Mouse (Mus musculus) kidney, adult 9 months (tissue): ENCODE results near the gene Uncx.

Experiments
- DNase-seq: peaks from one replicate; pipeline ENCODE4 v3.0.0; 2022

Gene Uncx

DNA sequence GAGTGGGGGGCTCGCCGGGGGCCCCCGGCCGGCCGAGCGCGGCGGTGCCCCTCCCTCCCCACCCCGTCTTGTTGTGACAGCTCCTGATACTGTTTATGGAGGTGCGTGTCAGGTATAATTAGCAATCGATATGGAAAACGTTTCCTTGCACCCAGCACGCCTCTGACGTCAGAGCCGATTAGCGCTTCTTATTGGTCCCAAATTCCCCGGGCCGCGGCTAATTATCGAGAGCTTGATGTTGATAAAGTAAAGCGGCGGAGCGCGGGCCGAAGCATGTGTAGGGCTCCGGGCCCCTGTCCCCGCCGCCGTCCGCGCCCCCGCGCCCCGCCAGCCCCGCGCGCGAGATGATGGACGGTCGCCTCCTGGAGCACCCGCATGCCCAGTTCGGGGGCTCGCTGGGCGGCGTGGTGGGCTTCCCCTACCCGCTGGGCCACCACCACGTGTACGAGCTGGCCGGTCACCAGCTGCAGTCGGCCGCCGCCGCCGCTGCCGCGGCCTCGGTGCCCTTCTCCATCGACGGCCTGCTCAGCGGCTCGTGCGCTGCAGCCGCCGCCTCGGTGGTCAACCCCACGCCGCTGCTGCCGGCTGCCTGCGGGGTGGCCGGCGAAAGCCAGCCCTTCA lies 466 bp downstream of the Uncx start:
- no peak for DNase-seq

DNA sequence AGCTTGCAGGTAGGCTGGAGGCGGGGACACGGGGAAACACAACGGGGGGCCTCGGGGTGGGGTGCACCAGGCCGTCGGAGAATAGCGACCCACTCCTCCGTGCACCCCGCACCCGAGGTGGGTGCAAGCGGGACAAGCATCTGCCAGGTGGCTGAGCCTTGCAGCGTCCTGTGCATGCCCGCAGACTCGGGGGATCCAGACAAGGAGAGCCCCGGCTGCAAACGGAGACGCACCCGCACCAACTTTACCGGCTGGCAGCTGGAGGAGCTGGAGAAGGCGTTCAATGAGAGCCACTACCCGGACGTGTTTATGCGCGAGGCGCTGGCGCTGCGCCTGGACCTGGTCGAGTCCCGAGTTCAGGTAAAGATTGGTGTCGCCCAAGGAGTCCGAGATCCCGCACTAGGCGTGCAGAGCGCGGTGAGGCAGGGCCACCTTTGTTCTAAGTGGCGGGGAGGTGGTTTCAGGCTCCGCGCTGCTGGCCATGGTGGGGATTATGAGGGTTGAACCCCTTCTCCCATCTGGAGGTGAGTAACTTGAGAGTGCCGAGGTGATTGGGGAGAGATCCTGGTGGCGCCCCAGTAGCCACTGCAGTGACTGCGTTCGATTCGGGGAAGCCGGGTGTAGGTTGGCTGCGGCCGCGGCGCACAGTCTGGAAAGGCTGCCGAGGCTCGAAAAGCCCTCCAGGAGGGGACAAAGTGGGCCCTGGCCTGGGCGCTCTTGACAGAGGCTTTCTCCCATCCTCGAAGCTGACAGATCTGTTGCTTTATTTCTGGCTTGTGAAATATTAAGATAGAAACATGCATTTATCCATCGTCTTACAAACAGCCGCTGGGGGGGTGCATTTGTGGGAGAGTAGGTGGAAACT lies 1.2 kb downstream of the Uncx start:
- no peak for DNase-seq

DNA sequence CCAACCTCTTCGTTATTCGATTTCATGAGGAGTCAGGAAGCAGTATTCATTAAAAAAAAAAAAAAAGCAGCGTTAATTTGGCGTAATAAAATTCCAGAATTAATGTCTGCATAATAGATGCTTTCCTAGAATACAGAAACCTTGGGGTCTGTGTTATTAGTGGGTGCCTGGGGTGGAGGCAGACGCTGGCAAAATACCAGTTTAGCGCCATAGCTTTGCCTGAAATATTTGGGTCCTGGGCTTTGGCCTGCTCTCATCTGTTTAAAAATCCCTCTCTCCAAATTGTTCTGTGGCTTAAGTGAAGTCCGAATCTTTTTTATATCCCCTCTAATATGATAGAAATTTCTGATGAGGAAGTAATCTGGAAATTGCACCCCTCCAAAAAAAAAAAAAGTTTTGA lies 1.9 kb downstream of the Uncx start:
- no peak for DNase-seq

DNA sequence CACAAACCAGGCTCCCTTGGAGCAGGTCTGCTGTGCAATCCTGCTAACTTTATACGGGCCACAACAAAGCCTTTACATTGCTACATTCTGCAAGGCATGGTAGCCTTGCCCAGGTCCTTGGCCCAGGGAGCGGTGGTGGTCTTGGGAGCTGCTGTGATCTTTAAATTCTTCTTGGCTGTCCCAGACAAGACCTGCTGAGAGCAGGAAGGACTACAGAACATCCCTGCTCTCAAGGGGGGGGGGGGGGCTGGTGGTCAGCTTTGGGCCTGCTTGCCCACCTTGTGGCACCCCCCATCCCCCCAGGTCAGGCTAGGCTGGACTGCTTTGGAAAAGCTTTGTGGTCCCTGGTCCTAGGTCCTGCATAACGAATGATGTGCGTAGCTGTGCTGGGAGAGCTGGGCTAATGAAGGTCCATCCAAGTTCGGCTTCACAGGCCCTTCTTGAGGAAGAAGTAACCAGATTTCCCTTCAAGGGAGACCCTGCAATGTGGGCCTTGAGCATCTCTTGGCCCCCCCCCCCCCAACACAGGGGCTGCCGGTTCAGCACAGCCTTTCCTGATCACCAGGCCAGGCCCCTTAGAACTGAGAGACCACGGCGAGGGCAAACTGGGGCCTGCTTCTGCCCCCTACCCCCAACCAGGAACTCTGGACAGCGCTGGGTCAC lies 2.5 kb downstream of the Uncx start:
- DNase-seq, result no peak

DNA sequence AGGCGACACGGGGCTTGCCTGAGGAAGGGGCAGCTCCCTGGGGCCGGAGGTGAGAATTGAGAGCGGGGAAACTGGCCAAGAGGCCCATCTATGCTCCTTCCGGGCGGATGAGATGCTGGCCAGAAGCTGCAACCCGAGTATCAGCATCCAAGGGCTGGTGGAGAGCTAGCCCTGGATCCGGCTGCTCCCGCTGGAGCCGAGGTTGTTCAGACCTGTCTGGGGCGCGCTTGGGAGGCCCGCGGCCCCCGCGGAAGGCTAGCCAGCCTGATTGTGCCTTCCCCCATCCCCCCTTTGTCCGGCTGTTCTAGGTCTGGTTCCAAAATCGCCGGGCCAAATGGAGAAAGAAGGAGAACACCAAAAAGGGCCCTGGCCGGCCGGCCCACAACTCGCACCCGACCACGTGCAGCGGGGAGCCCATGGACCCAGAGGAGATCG lies 3.1 kb downstream of the Uncx start:
- no peak for DNase-seq

DNA sequence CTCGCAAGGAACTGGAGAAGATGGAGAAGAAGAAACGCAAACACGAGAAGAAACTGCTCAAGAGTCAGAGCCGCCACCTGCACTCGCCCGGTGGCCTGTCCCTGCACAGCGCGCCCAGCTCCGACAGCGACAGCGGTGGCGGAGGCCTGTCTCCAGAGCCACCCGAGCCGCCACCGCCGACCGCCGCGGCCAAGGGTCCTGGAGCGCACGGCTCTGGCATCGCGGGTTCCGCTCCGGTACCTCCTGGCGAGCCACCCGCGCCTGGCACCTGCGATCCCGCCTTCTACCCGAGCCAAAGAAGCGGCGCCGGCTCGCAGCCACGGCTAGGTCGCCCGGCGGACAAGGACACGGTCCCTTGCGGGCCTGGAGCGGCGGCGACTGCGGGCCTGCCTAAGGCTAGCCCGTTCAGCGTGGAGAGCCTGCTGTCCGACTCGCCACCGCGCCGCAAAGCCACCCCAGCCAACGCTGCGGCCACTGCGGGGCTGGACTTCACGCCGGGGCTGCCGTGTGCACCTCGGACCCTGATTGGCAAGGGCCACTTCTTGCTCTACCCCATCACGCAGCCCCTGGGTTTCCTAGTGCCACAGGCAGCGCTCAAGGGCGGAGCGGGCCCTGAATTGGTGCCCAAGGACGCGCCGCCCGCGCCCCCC lies 3.6 kb downstream of the Uncx start:
- no peak for DNase-seq

DNA sequence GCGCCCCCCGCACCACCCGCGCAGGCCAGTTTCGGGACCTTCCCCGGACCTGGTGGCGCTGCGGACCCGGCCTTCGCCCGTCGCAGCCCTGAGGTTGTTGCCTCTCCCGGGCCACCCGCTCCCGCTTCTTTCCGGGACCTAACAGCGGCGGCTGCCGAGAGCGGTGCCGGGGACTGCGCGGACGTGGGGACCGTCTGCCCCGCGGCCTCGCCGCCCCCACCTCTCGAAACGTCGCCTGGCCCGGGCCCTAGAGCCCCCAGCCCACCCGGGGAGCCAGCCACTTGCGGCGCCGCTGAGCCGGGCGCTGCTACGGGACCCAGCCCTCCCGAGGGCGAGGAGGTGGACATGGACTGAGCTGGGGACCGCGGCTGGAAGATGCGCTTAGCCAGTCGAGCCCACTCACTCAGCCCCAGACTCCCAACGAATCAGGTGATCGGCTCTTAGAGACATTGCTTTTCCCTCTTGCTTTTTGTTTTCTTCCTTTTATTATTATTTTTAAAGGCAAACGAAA lies 4.2 kb downstream of the Uncx start:
- no peak for DNase-seq

DNA sequence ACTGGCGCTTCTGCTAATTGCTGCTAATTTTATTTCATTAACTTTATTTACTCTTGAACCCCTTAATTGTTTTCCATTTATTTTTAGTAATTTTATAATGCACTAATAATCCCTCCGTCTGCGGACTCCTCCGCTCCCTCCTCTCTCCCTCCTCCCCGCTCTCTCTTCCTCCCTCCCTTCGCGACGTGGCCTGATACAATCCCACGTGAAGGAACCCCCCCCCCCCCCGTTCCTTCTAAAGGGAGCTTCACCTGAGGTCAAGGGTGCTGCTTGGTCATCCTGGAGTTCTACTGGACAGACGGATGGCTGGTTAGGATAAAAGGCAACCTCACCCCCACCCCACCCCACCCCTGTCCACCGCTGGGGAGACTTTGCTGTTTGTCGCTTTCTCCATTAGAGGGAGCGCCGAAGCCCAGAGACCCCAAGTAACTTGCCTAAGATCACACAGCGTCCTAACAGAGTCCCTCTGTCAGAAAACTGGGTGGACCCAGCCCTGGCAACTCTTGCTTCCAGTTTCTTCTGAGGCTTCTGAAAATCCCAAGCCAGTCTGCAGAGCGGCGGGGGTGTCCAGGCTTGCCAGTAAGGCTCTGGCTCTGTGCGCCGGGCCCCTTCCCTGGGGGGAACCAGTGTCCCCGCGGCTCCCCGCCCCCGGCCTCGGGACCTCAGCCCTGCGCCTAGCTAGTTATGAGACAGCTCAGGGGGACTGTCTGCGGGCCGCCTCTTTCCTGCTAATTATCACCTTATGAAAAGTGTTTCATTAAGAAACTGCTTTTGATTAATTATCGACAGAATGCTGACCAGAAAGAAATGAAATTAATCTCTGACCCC lies 10.4 kb downstream of the Uncx start:
- DNase-seq, result no peak

DNA sequence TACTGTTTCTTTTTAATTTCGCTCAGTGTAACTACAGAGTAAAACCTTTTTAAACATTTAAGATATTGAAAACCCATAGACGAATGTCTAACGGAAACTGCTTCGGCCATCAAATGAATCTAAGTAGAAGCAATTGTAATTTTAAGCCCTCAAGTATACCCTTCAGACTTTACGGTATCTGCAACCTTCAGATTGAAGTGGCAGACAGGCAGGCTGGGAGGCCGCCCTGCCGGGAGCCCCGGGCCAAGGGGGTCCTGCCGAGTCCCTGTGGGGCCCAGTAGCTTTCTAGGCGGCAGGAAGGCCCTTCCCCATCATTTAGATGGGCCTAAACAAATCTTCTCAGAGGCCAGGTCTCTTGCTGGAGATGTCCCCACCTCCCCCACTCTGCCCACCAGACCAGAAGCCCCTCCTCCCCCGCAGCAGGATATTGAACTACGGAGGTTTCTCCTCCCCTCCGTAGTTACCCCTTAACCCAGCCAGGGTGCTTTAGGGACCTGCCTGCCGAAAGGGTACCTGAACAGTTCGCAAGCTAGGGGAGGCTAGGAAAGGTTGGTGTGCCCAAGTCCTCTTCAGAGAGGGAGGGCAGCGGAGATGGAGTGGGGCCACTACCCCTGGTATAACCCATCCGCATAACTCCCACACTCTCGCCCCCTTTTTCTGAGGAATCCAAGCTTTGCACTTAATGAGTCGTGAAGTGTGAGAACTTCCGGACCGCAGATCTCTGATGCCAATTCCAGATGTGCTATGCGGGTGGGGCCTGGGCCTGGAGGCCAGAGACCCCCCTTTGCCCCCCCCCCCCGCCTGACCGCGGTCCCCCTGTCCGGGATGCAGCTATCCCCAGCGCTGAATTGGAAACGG lies 11.4 kb downstream of the Uncx start:
- no peak for DNase-seq

DNA sequence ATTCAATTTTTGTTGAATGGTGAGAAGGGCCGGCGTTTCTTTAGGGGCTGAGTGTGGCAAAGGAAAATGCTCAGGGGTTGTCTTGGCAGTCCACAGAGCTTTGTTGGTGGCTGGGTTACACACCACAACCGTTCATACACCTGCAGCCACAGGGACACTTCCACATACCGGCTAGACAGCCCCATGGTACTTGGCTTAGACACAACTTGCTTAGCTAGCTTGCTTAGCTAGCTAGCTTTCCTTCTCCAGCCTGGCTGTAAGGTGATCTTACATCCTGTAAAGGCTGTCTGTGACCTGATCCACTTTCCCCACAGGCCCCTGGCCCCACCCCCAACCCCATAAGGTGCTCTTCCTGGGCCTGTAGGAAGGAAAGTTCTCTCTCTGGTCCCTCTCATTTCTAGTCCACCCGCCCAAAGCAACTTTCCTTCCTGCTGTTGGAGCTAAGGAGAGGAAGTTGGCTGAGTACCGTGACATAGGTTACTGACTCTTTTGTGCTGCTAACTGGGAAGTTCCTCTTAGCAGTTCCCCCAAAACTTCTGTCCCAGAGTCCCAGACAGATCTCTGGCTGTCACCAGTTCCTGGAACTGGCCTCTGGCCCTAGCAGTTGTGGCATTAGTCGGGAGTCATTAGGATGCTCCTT lies 12.3 kb downstream of the Uncx start:
- no peak for DNase-seq

DNA sequence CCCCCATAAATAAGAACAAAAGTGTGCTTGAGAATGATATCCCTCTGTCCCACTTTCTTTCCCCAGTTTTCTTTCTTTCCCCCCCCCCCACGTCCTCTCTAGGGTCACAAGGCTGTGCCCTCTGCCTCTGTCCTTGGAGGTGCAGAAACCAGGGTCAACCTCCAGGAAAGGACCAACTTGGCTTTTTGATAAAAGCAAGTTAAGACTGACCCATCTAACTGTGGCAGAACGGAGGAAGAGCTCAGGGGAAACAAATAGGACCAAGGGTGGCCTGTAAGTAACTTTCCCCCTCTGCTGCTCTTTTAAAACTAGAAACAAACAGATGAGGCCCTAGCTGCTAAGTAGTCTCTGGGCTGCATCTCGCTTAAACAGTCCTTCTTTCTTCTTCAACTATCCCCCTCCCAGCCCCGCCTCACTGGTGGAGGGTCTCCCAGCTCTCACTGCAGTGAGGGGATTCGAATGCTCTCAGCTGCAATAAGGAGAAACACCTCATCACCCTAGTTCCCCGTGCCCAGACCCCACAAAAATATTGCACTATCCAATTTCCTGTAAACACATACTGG lies 12.9 kb downstream of the Uncx start:
- DNase-seq, result no peak

DNA sequence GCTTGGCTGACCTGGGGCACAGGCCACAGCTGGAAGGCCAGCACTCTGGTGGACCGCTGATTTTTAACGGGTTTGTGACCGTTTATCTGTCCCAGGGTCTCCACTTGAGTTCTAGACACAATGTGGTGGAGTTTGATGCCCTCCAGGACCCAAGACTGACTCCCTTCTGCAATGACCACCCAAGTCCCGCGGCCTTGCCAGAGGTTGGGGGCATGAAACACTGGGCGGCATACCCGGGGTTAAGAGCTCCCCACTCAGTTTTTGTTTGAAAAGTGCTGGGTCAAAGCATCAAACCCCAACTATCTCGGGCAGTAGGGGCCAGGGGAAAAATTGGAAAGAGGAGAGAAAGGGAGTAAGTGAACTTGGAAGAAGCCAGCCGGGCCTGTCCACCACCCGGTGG lies 13.8 kb downstream of the Uncx start:
- no peak for DNase-seq

DNA sequence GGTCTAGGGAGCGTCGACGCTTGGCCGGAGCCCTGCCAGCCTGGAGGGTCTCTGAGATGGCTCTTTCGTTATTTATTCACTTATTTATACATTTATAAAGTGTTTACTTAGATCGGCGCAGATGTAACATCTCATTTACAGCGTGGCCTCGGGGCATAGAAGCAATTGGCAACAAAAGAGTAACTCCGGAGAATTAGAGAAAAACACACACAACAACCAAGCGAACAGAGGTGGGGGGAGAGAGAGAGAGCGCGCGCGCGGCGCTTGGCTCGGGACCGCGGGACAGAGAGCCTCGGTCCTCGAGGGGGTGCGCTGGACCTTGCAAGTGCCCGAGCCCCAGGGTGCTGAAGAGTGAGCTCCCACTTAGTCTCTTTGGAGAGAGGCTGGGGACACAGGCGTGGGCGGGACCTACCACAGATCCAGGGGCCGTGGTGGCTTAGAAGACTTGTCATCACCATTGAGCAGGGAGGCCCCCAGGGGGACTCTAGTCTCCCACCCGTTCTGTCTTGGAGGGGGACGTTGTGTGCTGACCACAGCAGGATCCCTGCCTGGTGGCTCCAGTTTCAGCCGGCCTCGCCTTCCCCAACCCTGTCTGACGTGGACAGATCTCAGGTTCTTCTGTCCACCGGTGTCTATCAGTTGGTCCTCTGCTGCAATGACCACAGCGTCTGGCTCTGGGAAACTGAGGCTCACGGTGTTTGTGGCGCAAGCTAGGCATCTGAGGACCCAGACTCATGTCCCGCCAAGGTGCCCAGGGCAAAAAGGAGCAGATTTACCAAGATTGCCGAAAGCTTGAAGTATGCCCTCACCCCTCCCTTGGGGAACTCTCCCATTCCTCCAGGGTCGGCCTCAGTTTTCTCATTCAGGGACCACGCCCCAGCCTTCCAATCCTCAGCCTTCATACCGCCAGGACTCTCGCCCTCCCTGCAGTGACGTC lies 14.5 kb downstream of the Uncx start:
- DNase-seq, result no peak

DNA sequence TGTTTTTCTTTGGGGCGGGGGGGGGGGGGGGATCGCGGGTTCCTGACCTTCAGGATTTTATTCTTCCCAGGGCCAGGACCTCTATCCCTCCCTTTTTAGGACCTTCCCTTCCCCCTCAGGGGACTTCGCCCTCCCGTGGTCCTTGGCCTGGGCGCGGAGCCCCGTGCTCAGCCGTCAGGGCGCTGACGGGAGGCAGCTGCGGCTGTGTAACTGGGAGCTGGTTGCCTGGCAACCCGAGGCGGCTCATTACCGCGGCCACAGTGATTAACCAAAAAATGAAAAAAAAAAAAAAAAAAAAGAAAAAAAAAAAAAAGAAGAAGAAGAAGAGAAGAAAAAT lies 15.1 kb downstream of the Uncx start:
- DNase-seq, result peak; percentile 23

DNA sequence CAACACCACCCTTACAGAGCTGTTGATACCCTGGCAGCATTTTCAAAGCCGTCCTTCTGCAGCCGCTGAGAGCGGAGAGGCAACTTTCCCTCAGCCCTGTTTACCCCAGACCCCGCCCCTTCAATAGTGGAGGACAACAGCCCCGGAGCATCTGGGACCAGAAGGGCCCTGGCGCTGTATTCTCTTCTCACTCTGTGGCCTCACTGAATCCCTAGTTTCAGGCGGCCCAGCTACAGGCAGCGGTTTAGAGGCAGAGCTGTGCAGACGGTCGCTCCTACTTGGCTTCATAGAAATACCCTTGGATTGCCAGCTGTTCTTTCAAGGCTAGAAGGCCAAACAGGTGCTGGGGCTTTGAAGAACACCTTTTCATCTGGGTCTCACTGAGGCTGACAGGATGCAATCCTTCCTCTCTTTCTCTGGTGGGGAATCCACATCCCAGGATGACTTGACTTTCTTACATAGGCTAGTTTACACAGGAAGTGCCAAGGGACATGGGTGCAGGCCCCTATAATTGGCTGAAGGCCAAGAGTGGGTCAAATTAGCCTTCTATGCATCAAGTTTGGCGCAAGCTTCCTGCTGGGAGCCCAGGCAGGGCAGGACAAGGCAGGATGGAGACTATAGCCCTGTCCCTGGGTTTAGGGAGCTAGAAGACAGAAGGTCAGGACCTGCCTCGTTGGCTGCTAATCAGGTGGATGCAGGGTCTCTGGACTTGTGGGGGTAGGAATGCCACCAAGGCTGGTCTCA lies 15.8 kb downstream of the Uncx start:
- DNase-seq, result no peak

DNA sequence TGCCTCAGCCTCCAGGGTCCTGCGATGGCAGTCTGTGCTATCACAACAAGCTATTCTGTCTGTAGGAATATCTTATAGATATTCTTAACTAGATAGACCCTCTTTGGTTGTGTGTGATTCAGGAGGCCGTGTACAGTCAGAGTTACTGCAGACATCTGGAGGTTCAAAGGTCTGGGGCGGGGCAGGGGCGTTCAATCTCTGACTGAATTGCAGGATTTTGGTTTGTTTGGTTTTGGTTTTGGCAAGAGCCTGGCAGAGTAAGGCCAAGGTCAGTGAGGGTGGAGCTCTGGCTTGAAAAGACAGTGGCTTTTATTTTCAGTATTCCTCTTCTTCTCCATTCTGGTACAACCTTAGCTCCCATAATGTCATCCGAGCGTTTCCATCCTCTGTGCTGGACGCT lies 16.5 kb downstream of the Uncx start:
- DNase-seq, result no peak

DNA sequence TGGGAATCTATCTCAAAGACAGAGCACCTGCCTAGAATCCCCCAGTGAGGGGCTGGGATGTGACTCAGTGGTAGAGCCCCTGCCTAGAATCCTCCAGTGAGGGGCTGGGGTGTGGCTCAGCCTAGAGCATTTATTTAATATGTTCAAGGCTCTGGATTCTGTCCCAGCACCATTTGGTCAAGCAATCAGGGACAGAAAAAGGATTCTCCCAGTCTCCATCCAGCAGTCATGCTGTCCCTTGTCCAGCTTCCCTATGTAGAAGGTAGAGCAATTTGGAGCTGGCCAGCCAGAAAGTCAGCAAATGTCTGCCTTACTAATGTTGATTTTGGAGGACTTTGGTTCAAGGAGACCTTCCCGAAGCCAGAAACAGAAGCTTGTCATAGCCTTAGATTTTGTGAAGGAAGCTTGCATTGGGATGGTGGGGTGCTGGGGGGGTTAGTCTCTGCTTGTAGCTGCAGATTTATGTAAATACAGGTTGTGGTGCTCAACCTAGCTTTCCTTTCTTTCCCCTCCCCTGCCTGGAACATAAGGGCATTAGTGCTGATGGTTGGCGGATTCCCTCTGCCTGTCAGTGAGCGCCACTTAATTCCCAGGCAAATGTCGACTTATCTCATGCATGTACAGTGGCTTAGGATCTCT lies 18.2 kb downstream of the Uncx start:
- DNase-seq, result no peak

DNA sequence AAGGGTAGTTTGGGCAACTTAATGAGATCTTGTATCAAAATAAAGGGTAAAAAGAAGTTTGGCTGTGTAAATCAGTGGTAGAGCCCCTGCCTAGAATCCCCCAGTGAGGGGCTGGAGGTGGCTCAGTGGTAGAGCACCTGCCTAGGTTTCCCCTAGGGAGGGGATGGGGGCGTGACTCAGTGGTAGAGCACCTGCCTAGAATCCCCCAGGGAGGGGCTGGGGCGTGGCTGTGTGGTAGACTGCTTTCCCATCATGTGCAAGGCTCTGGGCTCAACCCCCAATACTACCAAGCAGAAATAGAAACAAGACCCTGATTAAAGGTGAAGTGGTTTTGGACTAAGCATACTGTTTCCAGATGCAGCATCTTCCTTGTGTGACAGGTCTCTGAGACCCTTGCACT lies 21.4 kb downstream of the Uncx start:
- no peak for DNase-seq
